Mouse (Mus musculus) cortical plate, adult 2 months (tissue): Measurements from ENCODE around the gene Abcc1. TPM values are rescaled to one million over a fixed set of nuclear protein-coding genes. Genes with fewer than 3 reads are reported as not detected.

Source experiments
- H3K27ac ChIP-seq: fragments of 200-500 bp; 2 replicates; pipeline ENCODE4 v1.5.1; 2012; ENCODE audit warnings: low read length, control low read depth, inconsistent platforms; ENCODE audit not compliant: insufficient read depth
- H3K4me1 ChIP-seq: fragments of 200-500 bp; 2 replicates; pipeline ENCODE4 v1.6.1; 2011; ENCODE audit warnings: low read length; ENCODE audit not compliant: control insufficient read depth, insufficient read depth
- H3K4me3 ChIP-seq: fragments of 200-500 bp; 2 replicates; pipeline ENCODE4 v1.5.1; 2011; ENCODE audit warnings: mild to moderate bottlenecking, low read length, control low read depth; ENCODE audit not compliant: insufficient read depth
- CTCF ChIP-seq: fragments of 200-500 bp; IDR thresholded peaks from 2 replicates; pipeline ENCODE4 v1.5.1; 2011; ENCODE audit warnings: mild to moderate bottlenecking, control low read depth, low read length; ENCODE audit not compliant: insufficient read depth; ENCODE audit errors: extremely low read depth
- POLR2A ChIP-seq: fragments of 200-500 bp; IDR thresholded peaks from 2 replicates; pipeline ENCODE4 v1.6.1; 2011; ENCODE audit warnings: mild to moderate bottlenecking, low read length, control low read depth; ENCODE audit not compliant: insufficient read depth; ENCODE audit errors: extremely low read depth
- polyA plus RNA-seq: library from polyadenylated mRNA; depleted of rRNA; stranded (reverse); fragments of >200 nt; gene quantifications from 2 replicates; pipeline ENCODE4 v1.2.3, GENCODE M21; 2012; rRNA removed

Gene Abcc1
- 13.1 and 15.3 TPM in 2 replicates for polyA plus RNA-seq

DNA sequence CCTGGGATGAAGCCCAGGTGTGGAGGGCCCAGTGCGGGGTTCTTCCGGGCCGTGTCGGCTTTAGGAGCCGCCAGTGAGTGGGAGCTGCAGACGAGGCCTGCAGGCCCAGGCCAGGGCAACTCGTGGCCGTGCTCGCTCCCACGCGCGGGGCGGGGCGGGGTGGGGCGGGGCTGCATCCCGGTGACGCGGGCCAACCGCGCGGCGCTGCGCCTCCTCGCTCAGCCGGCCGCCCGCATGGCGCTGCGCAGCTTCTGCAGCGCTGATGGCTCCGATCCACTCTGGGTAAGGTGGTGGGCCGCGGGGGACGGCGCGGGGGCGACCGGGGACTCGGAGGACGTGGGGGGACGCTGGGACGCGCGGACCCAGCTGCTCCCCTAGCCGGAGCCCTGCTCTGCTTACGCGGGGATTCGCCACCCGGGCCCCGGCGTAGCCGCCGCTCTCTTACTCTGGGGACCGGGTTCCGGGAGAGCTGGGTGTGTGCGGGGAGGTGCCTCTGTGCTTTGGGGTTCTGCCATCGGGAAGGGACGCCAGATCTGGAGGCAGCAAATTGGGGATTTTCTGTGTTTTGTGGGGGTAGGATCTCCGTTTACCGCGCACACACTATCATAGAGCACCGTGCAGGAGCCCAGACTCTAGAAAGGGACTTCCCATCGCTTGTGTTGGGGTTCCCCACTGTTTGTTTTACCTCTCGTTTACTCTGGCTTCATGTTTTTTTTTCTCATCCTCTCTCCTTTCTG, at the start of gene Abcc1:
Gene Abcc1 (plus strand): TSS at position 197 of the 737 bp plus-strand sequence.
- Histone ChIP-seq H3K4me1 (no peaks in the 10 kb centered on the region; the same call in 1 of the 2 replicates), H3K27ac (peak within 1 kb of the TSS; percentile 98), H3K4me3 (peak within 1 kb of the TSS; percentile 92)
- TF ChIP-seq CTCF (no peak), POLR2A (peak; percentile 34; the same call in 1 of the 2 replicates)

DNA sequence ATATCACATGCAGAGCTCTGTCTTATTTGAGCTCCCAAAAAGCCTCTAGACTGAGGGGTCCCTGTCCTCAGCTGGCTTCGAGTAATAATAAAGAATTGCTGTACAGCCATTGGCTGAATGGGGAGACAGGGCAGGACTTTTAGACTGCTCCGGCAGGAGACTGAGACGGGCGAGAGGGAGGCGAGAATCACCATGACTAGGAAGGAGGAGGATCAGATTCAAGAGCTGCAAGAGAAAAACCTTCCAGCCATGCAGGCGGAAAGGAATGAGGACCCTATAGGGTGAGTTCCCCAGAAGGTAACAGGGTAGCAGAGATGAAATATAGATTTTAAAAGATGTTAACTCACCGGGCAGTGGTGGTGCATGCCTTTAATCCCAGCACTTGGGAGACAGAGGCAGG, 48.4 kb upstream of the Abcc1 start:
- no peak for TF ChIP-seq CTCF
- TF ChIP-seq POLR2A, result no peak
- Histone ChIP-seq H3K4me3 (no peak overlapping the region), H3K27ac (no peak overlapping the region), H3K4me1 (no peaks in the 10 kb centered on the region; the same call in 1 of the 2 replicates)

DNA sequence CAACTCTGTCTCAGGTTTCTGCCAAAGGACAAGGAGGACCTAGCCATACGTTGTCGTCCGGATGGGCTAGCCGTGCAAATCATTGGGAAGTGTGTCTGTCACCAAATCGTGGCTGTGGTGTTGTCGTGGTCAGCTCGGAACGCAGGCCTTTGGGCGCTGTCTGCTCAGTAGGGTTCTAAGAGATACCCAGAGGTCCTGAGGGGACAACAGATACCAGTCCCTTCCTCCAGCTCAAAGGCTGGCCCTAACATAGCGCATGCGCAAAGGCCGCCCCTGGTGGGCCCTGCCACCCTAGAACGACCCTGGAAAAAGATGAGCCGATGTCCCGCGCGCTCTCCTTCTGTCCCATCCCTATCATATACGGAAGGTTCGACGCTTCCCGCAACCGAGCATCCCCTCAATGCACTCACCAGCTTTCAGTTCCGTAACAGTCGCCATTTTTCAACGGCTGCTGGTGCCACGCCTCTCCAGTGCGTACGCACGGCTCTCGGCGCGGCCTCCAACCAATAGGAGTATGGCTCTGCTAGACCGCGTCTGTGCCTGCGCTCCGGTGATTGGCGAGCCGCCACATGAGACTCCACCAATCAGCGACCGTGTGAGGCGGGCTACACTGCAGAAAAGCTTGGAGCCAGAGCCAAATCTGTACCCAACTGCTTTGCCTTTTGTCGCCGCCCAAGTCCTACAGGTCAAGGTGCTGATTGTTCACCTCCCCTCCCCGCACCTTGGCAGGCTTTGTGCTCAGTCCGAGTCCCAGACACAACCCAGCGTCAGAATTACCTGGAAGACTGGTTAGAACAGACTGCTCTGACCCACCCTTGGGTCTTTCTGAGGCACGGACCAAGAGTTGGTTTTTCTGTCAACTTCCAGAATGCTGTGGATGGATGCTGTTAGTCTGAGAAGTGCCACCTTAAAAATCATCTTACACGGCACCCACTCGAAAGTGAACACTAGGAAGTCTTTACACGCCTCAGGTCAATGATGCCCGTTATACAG, 44.2 kb upstream of the Abcc1 start, which contains the start of gene Fopnl:
Gene Fopnl (minus strand): TSS at position 522 of the 993 bp plus-strand sequence.
- H3K27ac ChIP-seq, result peak within 1 kb of the TSS; percentile 61
- peak within 1 kb of the TSS; percentile 93 for H3K4me3 ChIP-seq
- TF ChIP-seq CTCF (no peak), POLR2A (peak; percentile 90)
- peaks cover 1% of the 10 kb centered on the region; the same call in 1 of the 2 replicates for H3K4me1 ChIP-seq

- 0 out of 2 replicates have a peak, but pooled peaks cover 1% of the 10 kb centered on the region for H3K4me1 ChIP-seq
- no peak overlapping the region for H3K27ac ChIP-seq
- TF ChIP-seq POLR2A (no peak), CTCF (no peak)
- H3K4me3 ChIP-seq, result no peak overlapping the region
Observed at GRCm38 (mm10) chr16:14319681-14320080, 41.7 kb upstream of the Abcc1 start.

- no peak overlapping the region for H3K4me3 ChIP-seq
- no peak overlapping the region for H3K27ac ChIP-seq
- 0 out of 2 replicates have a peak, but pooled peaks cover 1% of the 10 kb centered on the region for H3K4me1 ChIP-seq
- TF ChIP-seq POLR2A, result no peak
- TF ChIP-seq CTCF, result no peak
Observed at GRCm38 (mm10) chr16:14320494-14320893, 40.9 kb upstream of the Abcc1 start.

GRCm38 (mm10) chr16:14328156-14328555, 33.2 kb upstream of the Abcc1 start:
- Histone ChIP-seq H3K4me3 (no peak overlapping the region), H3K27ac (no peak overlapping the region), H3K4me1 (no peaks in the 10 kb centered on the region)
- TF ChIP-seq POLR2A (no peak), CTCF (no peak)

GRCm38 (mm10) chr16:14344967-14345366, 16.4 kb upstream of the Abcc1 start:
- Histone ChIP-seq H3K4me1 (no peaks in the 10 kb centered on the region), H3K27ac (no peak overlapping the region), H3K4me3 (no peak overlapping the region)
- TF ChIP-seq CTCF (no peak), POLR2A (no peak)

GRCm38 (mm10) chr16:14351571-14351970, 9.8 kb upstream of the Abcc1 start:
- no peak for TF ChIP-seq CTCF
- TF ChIP-seq POLR2A, result no peak
- H3K4me1 ChIP-seq, result no peaks in the 10 kb centered on the region
- no peak overlapping the region for H3K27ac ChIP-seq
- no peak overlapping the region for H3K4me3 ChIP-seq

DNA sequence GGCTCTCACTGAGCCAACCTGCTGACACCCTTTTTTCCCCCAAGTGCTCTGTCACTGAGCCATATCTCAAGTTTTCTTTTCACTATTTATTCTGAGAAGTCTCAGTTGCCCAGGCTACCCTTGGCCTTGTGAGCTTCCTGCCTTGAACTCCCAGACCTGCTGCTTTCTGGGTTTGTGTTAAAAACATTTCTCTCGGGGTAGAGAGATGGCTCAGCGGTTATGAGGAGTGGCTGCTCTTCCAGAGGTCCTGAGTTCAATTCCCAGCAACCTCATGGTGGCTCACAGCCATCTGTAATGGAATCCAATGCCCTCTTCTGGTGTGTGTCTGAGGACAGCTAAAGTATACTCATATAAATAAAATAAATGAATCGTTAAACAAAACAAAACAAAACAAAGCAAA, 9.1 kb upstream of the Abcc1 start:
- H3K27ac ChIP-seq, result no peak overlapping the region
- no peaks in the 10 kb centered on the region for H3K4me1 ChIP-seq
- TF ChIP-seq CTCF, result no peak
- TF ChIP-seq POLR2A, result no peak
- H3K4me3 ChIP-seq, result no peak overlapping the region
